Comparison of ENCODE assay signal across 8 mouse cellular contexts in genomic region chr4:152313211-152313632, GRCm38 (mm10). TPM values are rescaled to one million over a fixed set of nuclear protein-coding genes. Genes with fewer than 3 reads are reported as not detected.
A peak's percentile ranks its signal among the peaks of the same experiment; 100 is the strongest.
DNase-seq lines count a peak whose midpoint lies in the region; ATAC-seq and TF ChIP-seq lines count a peak whose summit lies in the region.

No protein-coding gene starts in this region.

- under 1% methylated on average over 29 of the region's 29 CpGs for WGBS in spleen, adult 2 months
- under 1% methylated on average over 29 of the region's 29 CpGs for WGBS in intestine, embryonic 14.5 days
- WGBS in midbrain, embryonic 15.5 days: under 1% methylated on average over 29 of the region's 29 CpGs

- H3K9ac ChIP-seq in intestine, embryonic 14.5 days (ENCODE audit: low read length): no peak overlapping the region
- H3K9ac ChIP-seq in midbrain, embryonic 15.5 days: peak overlapping the region; percentile 43

- H3K4me1 ChIP-seq in spleen, adult 2 months (ENCODE audit: control insufficient read depth, insufficient read depth, insufficient read length): no peaks in the 10 kb centered on the region
- peaks cover 17% of the 10 kb centered on the region for H3K4me1 ChIP-seq in intestine, embryonic 14.5 days (replicated peaks; ENCODE audit: control insufficient read depth, insufficient read depth, low read length)
- H3K4me1 ChIP-seq in midbrain, embryonic 15.5 days: peaks cover 31% of the 10 kb centered on the region

- peaks cover 20% of the 10 kb centered on the region for H3K27me3 ChIP-seq in spleen, adult 2 months (ENCODE audit: control insufficient read depth, insufficient read depth, low read length)
- H3K27me3 ChIP-seq in intestine, embryonic 14.5 days (replicated peaks; ENCODE audit: control insufficient read depth, insufficient read depth, low read length): peaks cover 72% of the 10 kb centered on the region
- H3K27me3 ChIP-seq in midbrain, embryonic 15.5 days (replicated peaks): peaks cover 74% of the 10 kb centered on the region

- peak; percentile 26; the same call in 1 of the 2 replicates for ATAC-seq in intestine, embryonic 14.5 days (replicated peaks; ENCODE audit: low FRiP score, low TSS enrichment, low read depth)
- ATAC-seq in midbrain, embryonic 15.5 days (replicated peaks): peak; percentile 67
- ATAC-seq in erythroblast, adult 5-6 weeks (replicated peaks; ENCODE audit: low FRiP score, poor library complexity, severe bottlenecking): no peak

- H3K4me2 ChIP-seq in intestine, embryonic 14.5 days (ENCODE audit: low read length): peak overlapping the region; percentile 65
- peak overlapping the region; percentile 60 for H3K4me2 ChIP-seq in midbrain, embryonic 15.5 days

- no peak overlapping the region for H3K27ac ChIP-seq in spleen, adult 2 months (ENCODE audit: insufficient read depth, low read length)
- no peak overlapping the region for H3K27ac ChIP-seq in intestine, embryonic 14.5 days (ENCODE audit: low read depth)
- H3K27ac ChIP-seq in midbrain, embryonic 15.5 days: no peak overlapping the region

- DNase-seq in adrenal gland, postnatal 10 days: peak; percentile 33
- DNase-seq in adrenal gland, postnatal 4 days (ENCODE audit: low spot score in 2 of 2): no peak
- DNase-seq in spleen, adult 2 months (ENCODE audit: low read depth in 1 of 2, low spot score in 2 of 2): no peak
- DNase-seq in spleen, postnatal 14 days (ENCODE audit: low spot score in 2 of 2): no peak
- peak; percentile 77 for DNase-seq in intestine, embryonic 14.5 days (ENCODE audit: low spot score)
- no peak for DNase-seq in thymus, postnatal 25 days

- no peak for TF ChIP-seq CTCF in spleen, adult 2 months (IDR thresholded peaks at IDR 0.05; ENCODE audit: extremely low read depth, insufficient read depth, insufficient read length, insufficient replicate concordance)

- no peaks in the 10 kb centered on the region for H3K36me3 ChIP-seq in spleen, adult 2 months (ENCODE audit: control insufficient read depth, insufficient read depth, low read length)
- H3K36me3 ChIP-seq in intestine, embryonic 14.5 days (ENCODE audit: control insufficient read depth, insufficient read depth, low read length): peaks cover 4% of the 10 kb centered on the region; the same call in 1 of the 2 replicates
- H3K36me3 ChIP-seq in midbrain, embryonic 15.5 days (replicated peaks): no peaks in the 10 kb centered on the region

- H3K4me3 ChIP-seq in spleen, adult 2 months (ENCODE audit: extremely low read depth, insufficient read depth, insufficient read length): peak overlapping the region; percentile 14; the same call in 1 of the 2 replicates
- peak overlapping the region; percentile 27 for H3K4me3 ChIP-seq in intestine, embryonic 14.5 days (ENCODE audit: low read depth, low read length)
- peak overlapping the region; percentile 37 for H3K4me3 ChIP-seq in midbrain, embryonic 15.5 days

- H3K9me3 ChIP-seq in intestine, embryonic 14.5 days (ENCODE audit: control insufficient read depth, low read length): no peaks in the 10 kb centered on the region
- H3K9me3 ChIP-seq in midbrain, embryonic 15.5 days: no peaks in the 10 kb centered on the region

- no peak for TF ChIP-seq POLR2A in spleen, adult 2 months (IDR thresholded peaks at IDR 0.05; ENCODE audit: low read depth, low read length)

RNA-seq across cellular contexts. Expression of gene Rnf207, which starts 5.6 kb away (rescaled TPM):
- under 1 TPM in 1 of 2 experiments, not detected in 1; 0.70 TPM for total RNA-seq in adrenal gland, postnatal 10 days (2021)
- 1 to 10 TPM; 1.2 to 1.3 TPM for total RNA-seq in adrenal gland, postnatal 4 days (2021)
- polyA plus RNA-seq in spleen, adult 2 months (2012; rRNA removed): 0.08 TPM in 1 of 2 replicates, not detected in the other
- 1.7 and 1.8 TPM in 2 replicates for polyA plus RNA-seq in intestine, embryonic 14.5 days (2014; fragmentation: Nextera tagmentation; extraction: Ambion mirVana)
- polyA plus RNA-seq in midbrain, embryonic 15.5 days (2015; fragmentation: Nextera tagmentation; extraction: Ambion mirVana): 8.0 and 8.6 TPM in 2 replicates
- 0.19 TPM in 1 of 2 replicates, not detected in the other for total RNA-seq in erythroblast, adult 5-6 weeks (2015; ENCODE audit: low replicate concordance)
- total RNA-seq in erythroblast, adult 5-6 weeks (2017; ENCODE audit: low replicate concordance): not detected in 2 replicates

RNA-seq across cellular contexts. Expression of gene Rpl22, which starts 12.3 kb away (rescaled TPM):
- 100 to 1,000 TPM; 484 to 487 TPM for total RNA-seq in adrenal gland, postnatal 10 days (2021)
- total RNA-seq in adrenal gland, postnatal 4 days (2021): 100 to 1,000 TPM; 608 to 640 TPM
- polyA plus RNA-seq in spleen, adult 2 months (2012; rRNA removed): 24.6 and 29.3 TPM in 2 replicates
- polyA plus RNA-seq in intestine, embryonic 14.5 days (2014; fragmentation: Nextera tagmentation; extraction: Ambion mirVana): 473 and 504 TPM in 2 replicates
- polyA plus RNA-seq in midbrain, embryonic 15.5 days (2015; fragmentation: Nextera tagmentation; extraction: Ambion mirVana): 127 and 133 TPM in 2 replicates
- total RNA-seq in erythroblast, adult 5-6 weeks (2015; ENCODE audit: low replicate concordance): 338 and 340 TPM in 2 replicates
- total RNA-seq in erythroblast, adult 5-6 weeks (2017; ENCODE audit: low replicate concordance): 322 and 331 TPM in 2 replicates

RNA-seq across cellular contexts. Expression of gene Icmt, which starts 16.2 kb away (rescaled TPM):
- total RNA-seq in adrenal gland, postnatal 10 days (2021): 10 to 100 TPM; 30.4 to 31.6 TPM
- total RNA-seq in adrenal gland, postnatal 4 days (2021): 10 to 100 TPM; 35.4 to 35.5 TPM
- 16.2 and 19.3 TPM in 2 replicates for polyA plus RNA-seq in spleen, adult 2 months (2012; rRNA removed)
- 22.0 and 25.8 TPM in 2 replicates for polyA plus RNA-seq in intestine, embryonic 14.5 days (2014; fragmentation: Nextera tagmentation; extraction: Ambion mirVana)
- 20.4 and 24.5 TPM in 2 replicates for polyA plus RNA-seq in midbrain, embryonic 15.5 days (2015; fragmentation: Nextera tagmentation; extraction: Ambion mirVana)
- 3.7 and 6.5 TPM in 2 replicates for total RNA-seq in erythroblast, adult 5-6 weeks (2015; ENCODE audit: low replicate concordance)
- 4.6 and 5.8 TPM in 2 replicates for total RNA-seq in erythroblast, adult 5-6 weeks (2017; ENCODE audit: low replicate concordance)

RNA-seq across cellular contexts. Expression of gene Hes3, which starts 21.8 kb away (rescaled TPM):
- total RNA-seq in adrenal gland, postnatal 10 days (2021): not detected
- not detected for total RNA-seq in adrenal gland, postnatal 4 days (2021)
- 0.11 TPM in 1 of 2 replicates, not detected in the other for polyA plus RNA-seq in spleen, adult 2 months (2012; rRNA removed)
- polyA plus RNA-seq in intestine, embryonic 14.5 days (2014; fragmentation: Nextera tagmentation; extraction: Ambion mirVana): not detected in 2 replicates
- 0.67 and 0.69 TPM in 2 replicates for polyA plus RNA-seq in midbrain, embryonic 15.5 days (2015; fragmentation: Nextera tagmentation; extraction: Ambion mirVana)
- total RNA-seq in erythroblast, adult 5-6 weeks (2015; ENCODE audit: low replicate concordance): not detected in 2 replicates
- total RNA-seq in erythroblast, adult 5-6 weeks (2017; ENCODE audit: low replicate concordance): not detected in 2 replicates

RNA-seq across cellular contexts. Expression of gene Chd5, which starts 25.2 kb away (rescaled TPM):
- 1 to 10 TPM; 8.8 TPM for total RNA-seq in adrenal gland, postnatal 10 days (2021)
- total RNA-seq in adrenal gland, postnatal 4 days (2021): 10 to 100 TPM; 19.0 to 24.7 TPM
- polyA plus RNA-seq in spleen, adult 2 months (2012; rRNA removed): 0.06 and 0.11 TPM in 2 replicates
- 1.1 and 1.7 TPM in 2 replicates for polyA plus RNA-seq in intestine, embryonic 14.5 days (2014; fragmentation: Nextera tagmentation; extraction: Ambion mirVana)
- polyA plus RNA-seq in midbrain, embryonic 15.5 days (2015; fragmentation: Nextera tagmentation; extraction: Ambion mirVana): 57.0 and 65.0 TPM in 2 replicates
- not detected in 2 replicates for total RNA-seq in erythroblast, adult 5-6 weeks (2015; ENCODE audit: low replicate concordance)
- total RNA-seq in erythroblast, adult 5-6 weeks (2017; ENCODE audit: low replicate concordance): 0.09 TPM in 1 of 2 replicates, not detected in the other

Comparison
In these comparisons a context has a peak if more than half of its experiments do, and no peak if none do; other contexts are left out.
1. DNase-seq: peak in adrenal gland, postnatal 10 days (single experiment) and intestine, embryonic 14.5 days (single experiment); none in adrenal gland, postnatal 4 days (0 of 2), spleen, adult 2 months (0 of 2), spleen, postnatal 14 days (0 of 2) and thymus, postnatal 25 days (single experiment).
2. RNA of gene Icmt, which starts 16.2 kb away (total RNA-seq): 35.4 to 35.5 TPM in adrenal gland, postnatal 4 days and 30.4 to 31.6 TPM in adrenal gland, postnatal 10 days; 3.7 to 6.5 TPM in erythroblast, adult 5-6 weeks; every median in the first group is over 4 times any median in the second.
3. Peak in every context shown above with its lines, with median percentiles within 50 percentile points of each other: H3K4me3 ChIP-seq.